Mouse (Mus musculus) stomach, postnatal 0 days (tissue): ENCODE results near the gene Ddah2.

ENCODE experiments used
- CTCF ChIP-seq: IDR thresholded peaks from 2 replicates; pipeline ENCODE4 v1.5.1; 2016; ENCODE audit warnings: antibody characterized with exemption, low read depth, mild to moderate bottlenecking, moderate library complexity
- EP300 ChIP-seq: optimal IDR thresholded peaks from 2 replicates; pipeline ENCODE3; 2016; ENCODE audit warnings: antibody characterized with exemption

GRCm38 (mm10) chr17:35050126-35050750, 8.6 kb upstream of the Ddah2 start:
- TF ChIP-seq CTCF (no peak), EP300 (peak; percentile 11)
